Comparison of ENCODE assay signal across 27 mouse cellular contexts in the genomic region with DNA sequence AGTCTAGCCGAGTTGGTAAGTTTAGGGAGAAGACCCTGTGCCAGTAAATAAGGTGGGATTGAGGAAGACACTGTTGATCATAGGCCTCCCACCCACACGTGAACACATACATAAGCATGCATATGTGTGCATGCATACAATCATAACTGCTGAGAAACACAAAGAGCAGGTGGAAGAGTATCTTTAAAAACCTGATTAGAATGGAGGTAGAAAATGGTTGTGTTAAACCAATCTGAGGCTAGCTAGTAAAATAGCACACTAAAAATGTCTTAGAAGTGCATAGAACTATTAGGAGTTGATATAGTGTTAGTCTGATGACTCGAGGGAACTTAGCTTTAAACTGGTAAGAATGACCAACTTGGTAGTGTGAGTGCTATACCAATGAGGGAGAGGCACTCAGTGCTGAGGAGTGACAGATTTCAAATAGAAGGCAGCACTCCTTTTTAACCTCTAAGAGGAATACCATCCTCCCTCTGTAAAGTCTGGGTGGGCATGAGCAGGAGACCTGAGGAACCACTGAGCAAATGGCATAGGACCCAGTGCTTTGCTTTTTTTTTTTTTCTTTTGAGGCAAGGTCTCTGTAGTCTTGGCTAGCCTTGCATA.
"Had no signal": no experiment of that assay in that cellular context is flagged by ENCODE, and none has a peak within 500 bp of the region (broad histone marks: within the 10 kb centered on the region; RNA-seq: fewer than 3 reads in every experiment).

No protein-coding gene starts in this region.

- H3K4me2 ChIP-seq: embryonic facial prominence, embryonic 12.5 days; embryonic facial prominence, embryonic 13.5 days; embryonic facial prominence, embryonic 15.5 days; forebrain, embryonic 12.5 days; forebrain, embryonic 13.5 days; forebrain, embryonic 15.5 days had no signal

- ATAC-seq: forebrain, embryonic 13.5 days; forebrain, embryonic 14.5 days; forebrain, embryonic 15.5 days; forebrain, embryonic 16.5 days; forebrain, postnatal 0 days had no signal

- H3K9ac ChIP-seq: embryonic facial prominence, embryonic 12.5 days; embryonic facial prominence, embryonic 13.5 days; embryonic facial prominence, embryonic 15.5 days; forebrain, embryonic 12.5 days; forebrain, embryonic 13.5 days; forebrain, embryonic 15.5 days; forebrain, postnatal 0 days had no signal

- H3K4me1 ChIP-seq: embryonic facial prominence, embryonic 15.5 days; forebrain, embryonic 10.5 days; forebrain, embryonic 12.5 days; forebrain, embryonic 13.5 days had no signal

- DNase-seq: cerebellum, adult 9-10 months; cerebellum, adult 9-11 months; cerebellum, postnatal 10 days; cerebellum, postnatal 14 days; cerebellum, postnatal 25 days; cerebellum, postnatal 36 days; embryo, embryonic 11 days; forebrain, postnatal 0 days; gastrocnemius, adult 2 months; gastrocnemius, postnatal 10 days; gastrocnemius, postnatal 14 days; gastrocnemius, postnatal 25 days; gastrocnemius, postnatal 36 days; heart, adult 18-20 months; heart, adult 2 months had no signal

- H3K9me3 ChIP-seq: embryonic facial prominence, embryonic 10.5 days; embryonic facial prominence, embryonic 12.5 days; embryonic facial prominence, embryonic 13.5 days; embryonic facial prominence, embryonic 15.5 days; forebrain, embryonic 10.5 days; forebrain, embryonic 12.5 days; forebrain, embryonic 13.5 days; forebrain, embryonic 15.5 days; heart, embryonic 10.5 days had no signal

- H3K4me3 ChIP-seq: embryonic facial prominence, embryonic 10.5 days; embryonic facial prominence, embryonic 12.5 days; embryonic facial prominence, embryonic 13.5 days; embryonic facial prominence, embryonic 15.5 days; erythroblast, embryonic 14.5 days; forebrain, embryonic 10.5 days; forebrain, embryonic 12.5 days; forebrain, embryonic 13.5 days; forebrain, embryonic 15.5 days; gastrocnemius, adult 2 months; heart, adult 2 months; heart, embryonic 10.5 days had no signal

- H3K27ac ChIP-seq: embryonic facial prominence, embryonic 10.5 days; embryonic facial prominence, embryonic 12.5 days; embryonic facial prominence, embryonic 13.5 days; embryonic facial prominence, embryonic 15.5 days; forebrain, embryonic 10.5 days; forebrain, embryonic 12.5 days; forebrain, embryonic 13.5 days; forebrain, embryonic 15.5 days; gastrocnemius, adult 2 months; heart, adult 2 months; heart, embryonic 10.5 days had no signal

- H3K27me3 ChIP-seq: embryonic facial prominence, embryonic 12.5 days; embryonic facial prominence, embryonic 13.5 days; embryonic facial prominence, embryonic 15.5 days; forebrain, embryonic 12.5 days; forebrain, embryonic 13.5 days; forebrain, embryonic 15.5 days had no signal
